Mouse (Mus musculus): ENCODE data around the gene Dpm3. TPM values are rescaled to one million over a fixed set of nuclear protein-coding genes. Genes with fewer than 3 reads are reported as not detected.
"Not testable (repeated sequence)": the region's sequence is repeated elsewhere in the genome, so short reads cannot be mapped to it uniquely, and the experiment has no call there.

Dpm3 gene
- polyA plus RNA-seq, 1 experiment from 2014 or later = 152 TPM

DNA sequence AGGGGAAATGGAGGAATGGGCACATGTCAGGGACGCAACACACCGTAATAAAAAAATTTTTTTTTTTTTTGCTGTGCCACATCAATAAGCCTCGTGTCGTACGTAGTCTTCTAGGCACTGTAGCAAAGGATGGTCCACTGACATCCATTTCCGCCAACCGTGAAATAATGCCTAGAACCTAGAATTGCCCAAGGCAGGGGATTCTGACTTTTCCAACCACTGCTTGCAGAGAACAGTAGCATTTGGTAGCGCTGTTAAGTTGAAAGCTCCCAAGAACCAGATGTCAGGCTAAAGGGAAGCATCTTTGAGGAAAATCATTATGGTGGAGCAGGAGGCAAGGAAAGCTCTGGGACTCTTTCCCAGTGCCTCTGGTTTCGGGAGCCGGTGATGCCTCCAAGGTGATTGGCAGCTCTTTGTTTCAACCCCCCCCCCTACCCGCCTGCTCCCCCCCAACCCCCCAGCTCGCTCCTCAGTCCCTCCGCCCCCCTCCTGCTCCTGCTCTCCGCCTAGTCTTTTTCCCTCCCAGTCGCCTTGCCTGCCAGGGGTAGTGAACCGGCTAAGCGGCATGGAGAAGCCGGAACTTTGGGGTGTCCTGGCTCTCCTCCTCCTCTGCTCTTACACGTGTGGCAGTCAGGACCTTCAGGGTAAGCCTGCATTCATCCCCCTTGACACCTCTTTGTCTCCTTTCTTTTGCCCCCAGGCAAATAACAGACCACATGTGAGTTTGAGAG, 44.3 kb upstream of the Dpm3 start, which contains the start of gene Thbs3:
TSS of gene Thbs3 (plus strand) at position 500 of the 731 bp plus-strand sequence.
- H3K9ac ChIP-seq (ENCODE audit: low read length) = peak within 1 kb of the TSS; percentile 78
- peak within 1 kb of the TSS; percentile 80 for H3K4me2 ChIP-seq (replicated peaks; ENCODE audit: low read depth)
- 0 out of 2 replicates have a peak, but pooled peaks cover 4% of the 10 kb centered on the region for H3K36me3 ChIP-seq (ENCODE audit: control insufficient read depth, insufficient read depth, low read length)
- peaks cover 4% of the 10 kb centered on the region; the same call in 1 of the 2 replicates for H3K4me1 ChIP-seq (replicated peaks; ENCODE audit: control insufficient read depth, insufficient read depth)
- no peaks in the 10 kb centered on the region for H3K27me3 ChIP-seq (ENCODE audit: control insufficient read depth, insufficient read depth, low read length)
- 3% methylated on average over 19 of the region's 19 CpGs for WGBS
- peak within 1 kb of the TSS; percentile 74 for H3K4me3 ChIP-seq (ENCODE audit: low read depth, low read length)
- no peaks in the 10 kb centered on the region for H3K9me3 ChIP-seq (ENCODE audit: control insufficient read depth, low read length)
- TF ChIP-seq CTCF (IDR thresholded peaks at IDR 0.05; ENCODE audit: low read depth) = no peak
- DNase-seq (ENCODE audit: low spot score) (peak; percentile 32), ATAC-seq (ENCODE audit: low FRiP score, low TSS enrichment) (no peak)
- H3K27ac ChIP-seq (replicated peaks) = peak within 1 kb of the TSS; percentile 98

- H3K27ac ChIP-seq (replicated peaks) = no peak overlapping the region; the same call in 1 of the 2 replicates
- TF ChIP-seq CTCF (IDR thresholded peaks at IDR 0.05; ENCODE audit: low read depth) = peak; percentile 97
- no peak for TF ChIP-seq EP300 (optimal IDR thresholded peaks at IDR 0.05)
- peak overlapping the region; percentile 38 for H3K9ac ChIP-seq (ENCODE audit: low read length)
- no peaks in the 10 kb centered on the region for H3K9me3 ChIP-seq (ENCODE audit: control insufficient read depth, low read length)
- WGBS = under 1% methylated on average over 6 of the region's 6 CpGs
- peak overlapping the region; percentile 74 for H3K4me3 ChIP-seq (ENCODE audit: low read depth, low read length)
- ATAC-seq (ENCODE audit: low FRiP score, low TSS enrichment) (peak; percentile 15), DNase-seq (ENCODE audit: low spot score) (peak; percentile 86)
- H3K36me3 ChIP-seq (ENCODE audit: control insufficient read depth, insufficient read depth, low read length) = no peaks in the 10 kb centered on the region
- H3K27me3 ChIP-seq (ENCODE audit: control insufficient read depth, insufficient read depth, low read length) = no peaks in the 10 kb centered on the region
- H3K4me2 ChIP-seq (replicated peaks; ENCODE audit: low read depth) = peak overlapping the region; percentile 80
- H3K4me1 ChIP-seq (replicated peaks; ENCODE audit: control insufficient read depth, insufficient read depth) = peaks cover 4% of the 10 kb centered on the region; the same call in 1 of the 2 replicates
Observed at GRCm38 (mm10) chr3:89215853-89216252, 43.3 kb upstream of the Dpm3 start.

DNA sequence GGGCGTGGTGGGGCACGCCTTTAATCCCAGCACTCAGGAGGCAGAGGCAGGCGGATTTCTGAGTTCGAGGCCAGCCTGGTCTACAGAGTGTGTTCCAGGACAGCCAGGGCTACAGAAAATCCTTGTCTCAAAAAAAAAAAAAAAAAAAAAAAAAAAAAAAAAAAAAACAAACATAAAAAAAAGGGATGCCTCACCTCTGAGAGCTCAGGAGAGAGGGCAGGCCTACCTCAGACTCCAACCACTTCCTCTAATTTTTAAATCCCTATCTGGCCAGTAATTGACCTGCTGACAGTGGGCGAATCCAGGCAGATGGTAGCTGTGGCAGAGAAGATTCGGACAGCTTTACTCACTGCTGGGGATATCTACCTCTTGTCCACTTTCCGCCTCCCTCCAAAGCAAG, 42.8 kb upstream of the Dpm3 start:
- H3K4me2 ChIP-seq (replicated peaks; ENCODE audit: low read depth); H3K27me3 ChIP-seq (ENCODE audit: control insufficient read depth, insufficient read depth, low read length); H3K9me3 ChIP-seq (ENCODE audit: control insufficient read depth, low read length); H3K36me3 ChIP-seq (ENCODE audit: control insufficient read depth, insufficient read depth, low read length); DNase-seq (ENCODE audit: low spot score); H3K9ac ChIP-seq (ENCODE audit: low read length); H3K27ac ChIP-seq (replicated peaks); H3K4me1 ChIP-seq (replicated peaks; ENCODE audit: control insufficient read depth, insufficient read depth); H3K4me3 ChIP-seq (ENCODE audit: low read depth, low read length); ATAC-seq (ENCODE audit: low FRiP score, low TSS enrichment): not testable (repeated sequence)
- WGBS = 74% methylated on average over 7 of the region's 7 CpGs

DNA sequence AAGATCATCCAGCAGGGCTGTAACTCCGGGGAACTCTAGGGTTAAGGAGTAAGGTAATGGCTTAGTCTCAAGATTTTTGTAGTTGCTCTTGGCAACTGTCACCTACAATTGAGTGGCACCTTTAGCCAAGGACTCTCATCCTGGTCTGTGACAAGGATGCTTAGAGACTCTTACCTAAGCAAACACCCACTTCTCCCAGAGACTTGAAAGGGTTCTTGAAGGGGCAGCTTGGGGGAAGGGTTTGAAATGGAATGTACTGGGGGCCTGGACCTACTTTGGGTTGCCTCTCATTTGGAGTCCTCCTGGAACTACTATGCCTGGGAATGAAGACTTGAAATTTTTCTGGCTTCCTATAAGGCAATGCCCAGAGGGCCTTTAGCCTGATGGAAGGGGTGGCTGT, 40.9 kb upstream of the Dpm3 start:
- H3K4me2 ChIP-seq (replicated peaks; ENCODE audit: low read depth) = no peak overlapping the region
- WGBS = 82% methylated on average over 1 of the region's 1 CpGs
- H3K4me3 ChIP-seq (ENCODE audit: low read depth, low read length) = no peak overlapping the region
- TF ChIP-seq EP300 (optimal IDR thresholded peaks at IDR 0.05) (no peak), CTCF (IDR thresholded peaks at IDR 0.05; ENCODE audit: low read depth) (no peak)
- H3K4me1 ChIP-seq (replicated peaks; ENCODE audit: control insufficient read depth, insufficient read depth) = no peaks in the 10 kb centered on the region; the same call in 1 of the 2 replicates
- DNase-seq (ENCODE audit: low spot score) (no peak), ATAC-seq (ENCODE audit: low FRiP score, low TSS enrichment) (no peak)
- no peaks in the 10 kb centered on the region for H3K27me3 ChIP-seq (ENCODE audit: control insufficient read depth, insufficient read depth, low read length)
- H3K9ac ChIP-seq (ENCODE audit: low read length) = no peak overlapping the region
- no peaks in the 10 kb centered on the region; the same call in 1 of the 2 replicates for H3K36me3 ChIP-seq (ENCODE audit: control insufficient read depth, insufficient read depth, low read length)
- H3K27ac ChIP-seq (replicated peaks) = no peak overlapping the region
- H3K9me3 ChIP-seq (ENCODE audit: control insufficient read depth, low read length) = no peaks in the 10 kb centered on the region

DNA sequence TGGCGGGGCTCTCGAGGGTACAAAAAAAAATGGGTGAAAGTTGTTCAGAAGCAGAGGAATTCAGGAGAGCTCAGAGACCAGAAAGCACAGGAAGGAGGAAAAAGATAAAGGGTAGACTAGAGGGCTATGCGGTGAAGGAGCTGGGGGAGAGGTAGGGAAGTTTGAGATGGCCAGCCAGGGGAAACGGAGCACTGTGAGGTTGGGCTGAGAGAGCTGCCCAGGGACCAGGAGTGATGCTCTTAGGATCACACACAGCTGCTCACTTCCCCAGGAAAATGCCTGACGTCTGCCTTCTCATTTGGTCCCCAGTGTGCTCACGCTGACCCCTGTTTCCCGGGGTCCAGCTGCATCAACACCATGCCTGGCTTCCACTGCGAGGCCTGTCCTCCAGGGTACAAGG, 39.6 kb upstream of the Dpm3 start:
- 39% methylated on average over 8 of the region's 8 CpGs for WGBS
- Histone ChIP-seq H3K27me3 (ENCODE audit: control insufficient read depth, insufficient read depth, low read length) (no peaks in the 10 kb centered on the region), H3K9ac (ENCODE audit: low read length) (no peak overlapping the region), H3K4me1 (replicated peaks; ENCODE audit: control insufficient read depth, insufficient read depth) (no peaks in the 10 kb centered on the region; the same call in 1 of the 2 replicates), H3K4me2 (replicated peaks; ENCODE audit: low read depth) (no peak overlapping the region), H3K4me3 (ENCODE audit: low read depth, low read length) (no peak overlapping the region), H3K36me3 (ENCODE audit: control insufficient read depth, insufficient read depth, low read length) (peaks cover 3% of the 10 kb centered on the region; the same call in 1 of the 2 replicates), H3K9me3 (ENCODE audit: control insufficient read depth, low read length) (no peaks in the 10 kb centered on the region), H3K27ac (replicated peaks) (no peak overlapping the region)
- TF ChIP-seq CTCF (IDR thresholded peaks at IDR 0.05; ENCODE audit: low read depth) (no peak), EP300 (optimal IDR thresholded peaks at IDR 0.05) (no peak)
- DNase-seq (ENCODE audit: low spot score) (no peak), ATAC-seq (ENCODE audit: low FRiP score, low TSS enrichment) (no peak)

DNA sequence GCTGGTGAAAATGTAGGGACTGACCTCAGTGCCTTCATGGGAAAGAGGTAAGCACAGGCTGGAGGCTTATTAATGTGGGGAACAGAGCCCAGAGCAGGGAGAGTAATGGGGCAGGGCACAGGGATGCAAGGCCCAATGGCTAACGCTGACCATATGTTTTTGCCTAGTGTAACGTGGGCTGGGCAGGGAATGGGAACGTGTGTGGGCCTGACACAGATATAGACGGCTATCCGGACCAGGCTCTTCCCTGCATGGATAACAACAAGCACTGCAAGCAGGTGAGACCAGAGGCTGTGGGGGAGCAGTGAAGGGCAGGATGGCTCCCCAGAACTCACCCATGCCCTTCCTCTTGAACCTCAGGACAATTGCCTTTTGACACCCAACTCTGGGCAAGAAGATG, 38.0 kb upstream of the Dpm3 start:
- Histone ChIP-seq H3K4me2 (replicated peaks; ENCODE audit: low read depth) (no peak overlapping the region), H3K36me3 (ENCODE audit: control insufficient read depth, insufficient read depth, low read length) (peaks cover 4% of the 10 kb centered on the region; the same call in 1 of the 2 replicates), H3K9me3 (ENCODE audit: control insufficient read depth, low read length) (no peaks in the 10 kb centered on the region), H3K4me1 (replicated peaks; ENCODE audit: control insufficient read depth, insufficient read depth) (no peaks in the 10 kb centered on the region), H3K4me3 (ENCODE audit: low read depth, low read length) (no peak overlapping the region), H3K27ac (replicated peaks) (no peak overlapping the region), H3K9ac (ENCODE audit: low read length) (no peak overlapping the region), H3K27me3 (ENCODE audit: control insufficient read depth, insufficient read depth, low read length) (no peaks in the 10 kb centered on the region)
- no peak for TF ChIP-seq CTCF (IDR thresholded peaks at IDR 0.05; ENCODE audit: low read depth)
- no peak for TF ChIP-seq EP300 (optimal IDR thresholded peaks at IDR 0.05)
- ATAC-seq (ENCODE audit: low FRiP score, low TSS enrichment) = no peak
- whole genome bisulfite sequencing = 75% methylated on average over 5 of the region's 5 CpGs
- DNase-seq (ENCODE audit: low spot score) = no peak
